Mouse (Mus musculus) cortical plate, adult 2 months (tissue): ENCODE results near the gene AI413582.

Experiments used
- CTCF ChIP-seq: fragments of 200-500 bp; IDR thresholded peaks from 2 replicates; pipeline ENCODE4 v1.5.1; 2011; ENCODE audit warnings: mild to moderate bottlenecking, control low read depth, low read length; ENCODE audit not compliant: insufficient read depth; ENCODE audit errors: extremely low read depth
- POLR2A ChIP-seq: fragments of 200-500 bp; IDR thresholded peaks from 2 replicates; pipeline ENCODE4 v1.6.1; 2011; ENCODE audit warnings: mild to moderate bottlenecking, low read length, control low read depth; ENCODE audit not compliant: insufficient read depth; ENCODE audit errors: extremely low read depth

- TF ChIP-seq POLR2A (no peak), CTCF (no peak)
Measured at GRCm38 (mm10) chr17:27521303-27521702, 44.3 kb downstream of the AI413582 start, which contains the start of gene Grm4.
